8 mouse cellular contexts compared by ENCODE assay signal in the genomic region with DNA sequence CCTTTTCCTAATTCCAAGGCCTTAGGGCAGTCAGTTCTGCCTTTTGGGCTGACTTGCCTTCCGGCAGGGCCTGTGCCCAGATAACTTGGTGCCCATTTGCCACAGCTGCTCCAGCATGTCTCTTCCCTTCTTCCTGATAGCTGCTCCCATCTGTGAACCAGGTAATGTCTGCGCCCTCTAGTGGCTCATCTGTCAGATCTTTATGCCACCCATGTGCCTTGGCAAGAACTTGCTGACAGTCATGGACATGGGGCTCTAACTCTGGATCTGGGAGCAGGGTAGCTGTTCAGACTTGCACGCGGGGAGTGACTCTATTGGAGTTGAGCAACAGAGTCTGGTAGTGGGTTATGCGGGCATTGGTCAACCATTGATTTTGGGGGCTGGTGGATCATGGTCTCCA.
DNase-seq lines count a peak whose midpoint lies in the region; ATAC-seq and TF ChIP-seq lines count a peak whose summit lies in the region.

No protein-coding gene starts in this region.

- TF ChIP-seq CTCF in gastrocnemius, adult 2 months (IDR thresholded peaks at IDR 0.05): peak; percentile 40; the same call in 1 of the 2 replicates
- TF ChIP-seq CTCF in midbrain, postnatal 0 days (IDR thresholded peaks at IDR 0.05): peak; percentile 27; the same call in 1 of the 2 replicates
- 0 out of 2 replicates have a peak, but pooled peaks have one; percentile 12 for TF ChIP-seq CTCF in bone marrow macrophage, adult 2 months (IDR thresholded peaks at IDR 0.05; ENCODE audit: low read depth, low read length)

- H3K9ac ChIP-seq in midbrain, postnatal 0 days (replicated peaks; ENCODE audit: low read length, poor library complexity, severe bottlenecking): no peak overlapping the region

- H3K27ac ChIP-seq in gastrocnemius, adult 2 months: no peak overlapping the region
- H3K27ac ChIP-seq in midbrain, postnatal 0 days (ENCODE audit: low read depth, low read length): no peak overlapping the region
- H3K27ac ChIP-seq in midbrain, embryonic 10.5 days (replicated peaks): no peak overlapping the region
- H3K27ac ChIP-seq in bone marrow macrophage, adult 2 months (ENCODE audit: insufficient read depth, low read depth, low read length): no peak overlapping the region

- H3K36me3 ChIP-seq in midbrain, postnatal 0 days (ENCODE audit: insufficient read depth, low read length): no peaks in the 10 kb centered on the region
- H3K36me3 ChIP-seq in midbrain, embryonic 10.5 days: no peaks in the 10 kb centered on the region

- no peak overlapping the region for H3K4me2 ChIP-seq in midbrain, postnatal 0 days (ENCODE audit: low read depth, low read length, poor library complexity, severe bottlenecking)

- no peak for TF ChIP-seq POLR2A in bone marrow macrophage, adult 2 months (IDR thresholded peaks at IDR 0.05; ENCODE audit: borderline replicate concordance, low read depth, low read length)

- no peak overlapping the region for H3K4me3 ChIP-seq in gastrocnemius, adult 2 months
- no peak overlapping the region for H3K4me3 ChIP-seq in midbrain, postnatal 0 days (ENCODE audit: low read depth, low read length)
- no peak overlapping the region for H3K4me3 ChIP-seq in midbrain, embryonic 10.5 days
- no peak overlapping the region for H3K4me3 ChIP-seq in bone marrow macrophage, adult 2 months (ENCODE audit: insufficient read depth, low read length)

- H3K27me3 ChIP-seq in midbrain, postnatal 0 days (ENCODE audit: insufficient read depth, low read length): no peaks in the 10 kb centered on the region
- H3K27me3 ChIP-seq in midbrain, embryonic 10.5 days (ENCODE audit: low read depth, poor library complexity, severe bottlenecking): no peaks in the 10 kb centered on the region

- no peak for ATAC-seq in midbrain, postnatal 0 days (ENCODE audit: low FRiP score)

- H3K4me1 ChIP-seq in midbrain, postnatal 0 days (ENCODE audit: insufficient read depth, low read length): no peaks in the 10 kb centered on the region
- no peaks in the 10 kb centered on the region for H3K4me1 ChIP-seq in midbrain, embryonic 10.5 days
- H3K4me1 ChIP-seq in bone marrow macrophage, adult 2 months (ENCODE audit: control insufficient read depth, insufficient read depth, low read length): no peaks in the 10 kb centered on the region

- H3K9me3 ChIP-seq in midbrain, postnatal 0 days (ENCODE audit: low read length): no peaks in the 10 kb centered on the region
- no peaks in the 10 kb centered on the region for H3K9me3 ChIP-seq in midbrain, embryonic 10.5 days (replicated peaks)

- intact Hi-C loops in gastrocnemius, adult 2 months (cut with DNase I): loop anchor here (10.0 kb wide), 1 partner anchor 147 kb away; no protein-coding TSS in a partner anchor

- 85% methylated on average over 5 of the region's 5 CpGs for WGBS in midbrain, postnatal 0 days
- WGBS in midbrain, embryonic 10.5 days: 75% methylated on average over 5 of the region's 5 CpGs

- peak; percentile 31 for DNase-seq in gastrocnemius, adult 2 months
- no peak for DNase-seq in gastrocnemius, postnatal 25 days
- no peak for DNase-seq in midbrain, postnatal 0 days (ENCODE audit: low spot score)
- no peak for DNase-seq in midbrain, embryonic 10.5 days (ENCODE audit: low spot score)
- DNase-seq in kidney, postnatal 4 days: peak; percentile 10 to 18
- DNase-seq in Muller cell, postnatal 12 days (ENCODE audit: inconsistent ontology term): no peak
- DNase-seq in urinary bladder, postnatal 4 days (ENCODE audit: low spot score in 2 of 2): no peak

Comparison
In these comparisons a context has a peak if more than half of its experiments do, and no peak if none do; other contexts are left out.
1. DNase-seq: peak in gastrocnemius, adult 2 months (single experiment) and kidney, postnatal 4 days (2 of 2); none in gastrocnemius, postnatal 25 days (single experiment), midbrain, postnatal 0 days (single experiment), midbrain, embryonic 10.5 days (single experiment), Muller cell, postnatal 12 days (single experiment) and urinary bladder, postnatal 4 days (0 of 2).
2. Peak in every context shown above with its lines, with median percentiles within 50 percentile points of each other: CTCF ChIP-seq.